Mouse (Mus musculus) CD4-positive, CD25-positive, alpha-beta regulatory T cell, adult 4 months (primary cell): ENCODE results near the gene Gm21981. TPM values are rescaled to one million over a fixed set of nuclear protein-coding genes. Genes with fewer than 3 reads are reported as not detected.
A peak's percentile ranks its signal among the peaks of the same experiment; 100 is the strongest.

Experiments
- ATAC-seq: one replicate; pipeline ENCODE4 v1.8.0; 2017
- polyA plus RNA-seq, 2 experiments: library from polyadenylated mRNA; unstranded; fragments of 100-300 nt; shearing (Covaris generic); gene quantifications; one replicate each; pipeline ENCODE4 v1.2.1; 2017

The Gm21981 gene
- not detected for polyA plus RNA-seq

DNA sequence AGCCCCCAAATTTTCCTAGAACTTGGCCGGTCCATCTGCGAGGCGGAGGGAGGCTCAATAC lies at the start of gene Gm21981:
Gene Gm21981 (minus strand): TSS at position 14 of the 61 bp plus-strand sequence.
- no peak for ATAC-seq

DNA sequence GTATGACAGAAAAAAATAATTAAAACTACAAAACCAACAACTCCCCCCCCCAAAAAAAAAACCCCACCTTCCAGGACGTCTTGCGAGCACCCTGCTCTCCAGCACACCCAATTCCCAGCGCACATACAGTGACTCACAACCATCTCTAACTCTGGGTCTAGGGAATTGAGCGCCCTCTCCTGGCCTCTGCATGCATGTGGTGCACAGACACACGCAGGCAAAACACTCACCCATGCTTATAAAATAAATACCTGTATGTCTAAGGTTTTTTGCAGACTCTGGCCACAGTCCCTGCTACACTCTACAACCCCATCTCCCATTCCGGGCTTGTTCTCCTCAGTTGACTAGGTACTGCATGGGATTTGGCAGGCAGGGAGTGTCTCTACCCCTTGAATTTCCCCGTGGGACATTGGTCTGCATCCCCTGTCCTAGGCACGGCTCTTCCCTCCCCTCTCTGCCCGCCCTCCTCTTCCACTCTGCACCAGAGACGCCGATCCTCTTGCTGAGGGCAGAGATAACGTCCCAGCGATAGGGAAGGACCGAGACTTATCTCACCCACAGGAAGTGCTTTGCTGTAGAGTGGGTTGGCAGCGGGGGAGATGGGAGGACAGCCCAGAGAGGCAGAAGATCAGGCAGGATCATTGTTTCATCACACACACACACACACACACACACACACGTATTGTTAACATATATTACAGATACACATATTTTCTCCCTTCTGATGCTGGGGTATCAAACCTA lies 48.9 kb upstream of the Gm21981 start:
- ATAC-seq = no peak

DNA sequence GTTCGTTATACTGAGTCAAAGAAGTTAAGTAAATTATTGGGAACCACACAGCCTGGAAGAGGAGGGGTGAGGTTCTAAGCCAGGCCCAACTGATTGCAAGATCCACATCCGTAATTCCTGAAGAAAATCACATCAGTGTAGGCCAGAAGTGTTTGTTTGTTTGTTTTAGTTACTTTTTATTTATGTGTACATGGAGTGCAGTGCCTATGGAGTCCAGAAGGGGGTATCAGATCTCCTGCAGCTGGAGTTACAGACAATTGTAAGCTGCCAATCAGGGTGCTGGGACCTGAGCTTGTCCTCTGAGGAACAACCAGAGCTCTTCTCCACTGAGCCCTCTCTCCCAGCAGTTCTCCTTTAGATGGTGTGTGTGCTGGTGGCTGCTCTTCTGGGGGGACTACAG lies 45.9 kb upstream of the Gm21981 start:
- no peak for ATAC-seq

DNA sequence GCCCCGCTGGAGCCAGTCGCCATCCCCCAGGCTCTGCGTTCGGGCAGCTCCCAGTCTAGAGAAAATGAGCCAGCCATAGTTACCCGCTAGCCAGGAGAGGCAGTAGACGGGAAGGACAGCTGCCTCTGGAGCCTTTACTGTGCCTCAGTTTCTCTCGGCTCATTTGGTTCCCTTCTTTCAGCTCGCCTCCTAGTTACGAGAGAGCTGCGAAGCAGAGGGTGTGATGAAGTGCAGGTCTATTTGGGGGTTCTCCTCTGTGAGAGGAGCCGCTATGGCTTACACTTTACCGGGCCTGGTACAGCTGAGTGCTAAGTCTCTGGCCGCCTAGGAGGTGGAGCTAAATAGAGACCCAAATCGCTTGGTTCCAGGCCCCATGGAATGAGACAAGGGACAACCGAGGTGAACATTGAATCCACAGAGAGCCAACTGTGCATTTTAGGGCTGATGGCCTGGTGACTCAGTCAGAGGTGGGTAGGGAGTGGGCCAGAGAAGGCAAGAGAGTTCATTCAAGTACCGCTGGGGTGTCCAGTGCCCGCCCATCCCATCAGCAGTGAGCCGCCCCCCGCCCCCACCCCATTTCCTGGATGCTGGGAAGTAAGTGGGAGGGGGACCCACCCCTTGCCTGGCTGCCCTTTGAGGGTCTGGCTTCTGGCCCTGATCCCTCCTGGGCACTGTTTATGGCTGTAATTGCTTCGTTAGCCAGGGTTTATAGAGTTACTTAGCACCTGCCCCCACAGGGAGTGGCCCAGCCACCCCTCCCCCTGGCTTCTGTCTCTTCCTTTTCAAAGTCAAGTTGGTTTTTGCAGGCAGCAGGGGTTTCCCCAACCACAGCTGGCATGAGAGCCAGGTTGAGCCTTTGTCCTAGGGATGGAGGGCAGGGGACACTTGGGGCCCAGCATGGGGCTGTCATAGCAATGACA lies 44.9 kb upstream of the Gm21981 start:
- ATAC-seq = peak; percentile 52

DNA sequence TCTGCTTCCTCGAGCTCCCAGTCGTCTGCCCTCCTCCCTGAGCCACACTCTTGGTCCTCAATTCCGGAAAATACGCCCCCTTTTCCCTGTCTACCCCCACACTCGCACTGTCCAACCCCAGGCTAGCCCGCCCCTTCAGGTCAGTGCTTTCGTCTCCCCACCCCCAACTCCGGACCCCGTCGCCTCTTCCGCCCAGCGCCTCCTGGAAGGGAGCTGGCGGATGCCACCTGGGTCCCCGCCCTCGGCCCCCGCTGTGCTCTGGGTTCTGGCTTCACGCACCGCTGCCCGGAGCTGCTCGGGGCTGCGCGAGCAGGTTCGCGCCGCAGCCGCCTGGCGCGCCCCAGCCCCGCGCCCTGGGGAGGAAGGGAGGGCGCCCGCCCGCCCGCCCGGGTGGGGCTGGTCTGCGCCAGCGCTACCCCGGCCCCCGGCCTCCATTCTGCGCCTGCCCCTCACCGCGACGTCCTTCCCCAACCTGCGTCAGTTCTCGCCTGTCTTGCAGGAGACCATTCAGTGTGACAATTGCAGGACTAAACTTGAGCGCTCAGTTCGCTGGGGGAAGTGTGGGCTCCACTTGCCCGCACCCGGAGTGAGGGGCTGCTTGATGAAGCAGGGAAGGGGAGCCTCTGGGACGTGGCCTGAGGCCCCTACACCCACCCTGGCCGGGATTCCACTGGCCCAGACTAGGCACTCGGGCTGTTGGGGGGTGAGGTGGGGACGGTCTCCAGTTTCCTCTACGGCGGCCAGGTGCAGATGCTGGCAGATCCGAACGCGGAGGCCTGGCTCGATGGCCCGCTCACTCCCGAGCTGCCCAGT lies 44.0 kb upstream of the Gm21981 start:
- ATAC-seq = peak; percentile 31

DNA sequence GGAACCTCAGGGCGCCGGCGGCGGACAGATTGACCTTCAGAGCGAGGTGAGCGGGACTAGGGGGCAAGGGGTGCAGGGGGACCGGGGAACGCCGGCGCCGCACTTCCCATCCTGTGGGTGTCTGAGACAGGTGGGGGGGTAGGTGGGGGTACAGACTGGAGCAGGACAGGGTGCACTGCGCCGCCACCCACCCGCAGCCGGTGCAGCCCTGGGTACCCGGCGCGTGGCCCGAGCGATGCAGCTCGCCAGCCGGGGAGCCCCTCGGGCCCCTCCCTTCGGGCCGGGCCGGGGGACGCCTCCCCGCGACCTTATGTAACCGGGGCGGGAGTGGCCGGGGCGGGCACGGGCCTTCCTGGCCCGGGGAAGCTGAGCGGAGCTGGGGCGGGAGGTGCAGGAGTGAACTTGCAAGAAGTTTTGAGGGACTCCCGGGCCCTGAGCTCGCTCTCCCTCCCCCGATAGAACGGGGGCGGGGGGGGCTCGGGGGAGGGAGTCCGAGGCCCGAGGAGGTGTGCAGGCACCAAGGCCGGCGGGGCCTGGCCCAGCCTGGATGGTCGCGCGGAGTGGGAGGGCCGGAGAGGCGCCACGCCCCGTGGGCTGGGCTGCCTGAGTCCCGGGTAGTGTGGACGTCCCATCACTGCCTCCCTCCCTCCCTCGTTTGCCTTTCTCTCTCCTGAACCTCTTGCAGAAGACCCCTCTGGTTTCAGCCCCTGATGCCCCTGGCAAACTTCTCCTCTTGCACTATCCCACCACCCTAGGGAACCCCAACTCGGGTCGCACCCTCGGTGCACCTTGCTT lies 43.2 kb upstream of the Gm21981 start:
- peak; percentile 15 for ATAC-seq

DNA sequence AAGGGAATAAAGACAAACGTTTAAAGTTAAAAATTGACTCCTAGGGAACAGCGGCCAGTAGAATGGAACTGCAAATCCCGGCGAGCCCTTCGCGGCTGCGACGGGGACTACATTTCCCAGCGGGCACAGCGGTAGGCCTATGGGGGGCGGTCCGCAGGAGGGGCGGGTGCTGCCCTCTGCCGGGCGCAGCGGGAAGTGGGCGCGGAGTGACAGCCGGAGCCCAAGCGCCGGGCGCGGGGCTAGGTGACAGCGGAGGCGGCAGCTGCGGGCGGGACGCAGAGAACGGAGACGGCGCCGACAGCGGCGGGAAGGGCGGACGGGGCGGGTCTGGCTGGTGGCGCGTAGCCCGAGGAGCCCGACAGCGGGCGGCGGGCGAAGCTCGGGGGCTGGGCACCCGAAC lies 42.6 kb upstream of the Gm21981 start, which contains the start of gene Tfeb:
Gene Tfeb (plus strand): TSS at position 175 of the 400 bp plus-strand sequence.
- peak; percentile 81 for ATAC-seq

DNA sequence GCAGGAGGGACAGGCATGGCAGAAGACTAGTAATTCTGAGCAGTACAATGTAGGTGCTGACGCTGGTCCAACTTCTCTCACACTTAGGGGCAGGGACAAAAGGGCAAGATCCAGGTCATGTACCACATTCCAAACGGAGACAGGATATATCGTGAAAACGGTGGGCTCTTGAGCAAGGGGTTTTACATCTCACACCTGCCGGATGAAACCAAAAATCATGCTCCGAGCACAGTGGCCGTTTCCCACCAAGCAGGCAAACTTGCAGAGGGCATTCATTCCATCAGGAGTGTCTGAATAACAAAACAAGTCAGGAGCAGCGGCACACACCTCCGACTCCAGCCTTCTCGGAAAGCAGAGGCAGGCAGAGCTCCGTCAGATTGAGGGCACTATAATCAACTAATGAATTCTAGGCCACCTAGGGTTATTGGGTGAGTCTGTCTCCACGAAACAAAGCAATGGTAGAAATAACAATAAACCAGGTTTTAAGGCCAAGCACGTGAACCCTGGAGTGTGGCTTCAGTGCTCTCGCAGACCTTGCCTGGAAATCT lies 41.4 kb upstream of the Gm21981 start:
- no peak for ATAC-seq

DNA sequence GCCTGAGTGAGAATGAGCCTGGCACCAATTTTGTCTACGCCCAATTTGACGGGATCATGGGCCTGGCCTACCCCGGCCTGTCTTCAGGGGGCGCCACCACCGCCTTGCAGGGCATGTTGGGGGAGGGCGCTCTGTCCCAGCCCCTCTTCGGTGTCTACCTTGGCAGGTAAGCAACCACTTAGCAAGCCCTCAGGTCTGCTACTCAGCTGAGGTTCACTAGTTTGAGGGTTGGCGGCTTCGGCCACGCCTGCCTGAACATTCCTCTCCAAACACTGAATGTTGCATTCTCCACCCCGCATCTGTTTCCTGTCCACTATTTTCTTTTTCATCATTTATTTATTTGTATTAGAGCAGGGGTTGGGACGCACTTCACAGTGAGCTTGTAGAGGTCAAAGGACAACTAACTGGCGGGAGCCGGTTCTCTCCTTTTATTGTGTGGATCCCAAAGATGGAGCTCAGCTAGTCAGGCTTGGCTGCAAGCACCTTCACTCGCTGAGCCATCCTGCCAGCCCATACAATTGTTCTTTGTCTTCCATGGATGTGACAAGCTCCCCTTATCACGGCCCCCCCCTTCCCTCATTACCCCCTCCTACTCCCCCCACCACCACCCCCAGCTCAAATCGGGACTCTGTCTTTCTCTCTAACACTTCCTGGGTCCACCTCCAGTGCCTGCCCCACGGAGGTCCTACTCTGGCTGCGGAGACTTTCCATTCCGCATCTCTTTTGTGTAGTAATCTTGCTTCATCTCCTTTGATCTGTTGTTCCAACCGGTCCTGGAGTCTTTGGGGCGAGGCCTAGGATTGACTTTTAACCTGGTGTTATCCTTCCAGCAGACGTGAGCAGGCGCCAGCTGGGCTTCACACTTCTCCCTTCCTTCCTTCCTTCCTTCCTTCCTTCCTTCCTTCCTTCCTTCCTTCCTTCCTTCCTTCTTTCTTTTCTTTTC lies 36.6 kb upstream of the Gm21981 start:
- ATAC-seq = no peak

DNA sequence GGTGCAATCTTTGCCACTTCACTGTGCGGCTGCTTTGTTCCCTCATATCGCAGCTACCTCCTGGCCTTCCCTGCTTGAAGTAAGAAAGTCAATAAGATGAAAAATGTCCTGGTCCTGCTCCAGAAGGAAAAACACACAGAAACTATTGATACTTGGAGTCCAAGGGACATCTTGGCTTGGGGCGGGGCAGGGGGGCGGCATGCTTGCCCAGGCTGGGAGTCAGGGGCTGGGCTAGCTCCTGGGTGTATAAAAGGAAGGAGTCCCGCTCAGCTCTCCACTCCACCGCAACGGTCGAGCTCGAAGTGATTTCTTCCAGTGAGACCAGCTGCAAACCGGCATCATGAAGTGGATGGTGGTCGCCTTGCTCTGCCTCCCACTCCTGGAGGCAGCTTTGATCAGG lies 32.3 kb upstream of the Gm21981 start, which contains the start of gene Pgc:
Gene Pgc (plus strand): TSS at position 277 of the 400 bp plus-strand sequence.
- ATAC-seq = no peak

DNA sequence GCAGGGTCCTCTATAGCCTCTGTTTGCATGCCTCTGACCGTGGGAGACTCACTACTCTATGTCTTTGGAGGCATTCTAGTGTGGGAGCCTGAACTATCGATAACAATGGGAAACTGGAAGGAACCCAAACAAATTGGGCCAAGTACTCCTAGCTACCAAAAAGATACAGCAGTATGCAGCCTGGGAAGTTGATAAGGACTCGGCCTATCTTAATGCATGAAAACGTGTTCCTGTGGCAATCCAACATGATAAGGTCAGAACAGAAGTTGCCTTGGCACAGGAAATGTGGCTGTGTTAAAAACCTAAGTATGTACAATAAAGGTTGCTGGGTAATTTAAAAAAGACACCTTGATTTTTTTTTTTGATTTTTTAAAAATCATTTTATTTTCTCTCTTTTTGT lies 26.9 kb upstream of the Gm21981 start:
- no peak for ATAC-seq

DNA sequence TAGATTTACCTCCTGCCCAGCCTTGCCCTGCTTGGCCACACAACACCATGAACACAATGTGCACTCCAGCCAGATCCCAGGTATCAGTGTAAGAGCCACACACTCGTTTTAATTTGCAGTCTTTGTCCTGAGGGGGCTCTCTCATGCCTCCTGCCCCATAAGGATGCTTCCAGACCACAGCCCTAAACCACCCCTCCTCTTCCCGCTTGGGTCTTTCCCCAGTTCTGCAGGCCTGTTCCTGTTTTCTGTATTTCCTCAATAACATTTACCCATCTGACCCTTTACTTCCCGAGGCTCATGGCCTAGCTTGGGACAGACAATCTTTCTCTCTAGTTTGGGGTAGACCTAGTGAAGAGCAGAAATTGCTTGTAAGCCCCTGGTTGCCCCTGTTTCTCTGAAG lies 20.8 kb upstream of the Gm21981 start:
- ATAC-seq = no peak

DNA sequence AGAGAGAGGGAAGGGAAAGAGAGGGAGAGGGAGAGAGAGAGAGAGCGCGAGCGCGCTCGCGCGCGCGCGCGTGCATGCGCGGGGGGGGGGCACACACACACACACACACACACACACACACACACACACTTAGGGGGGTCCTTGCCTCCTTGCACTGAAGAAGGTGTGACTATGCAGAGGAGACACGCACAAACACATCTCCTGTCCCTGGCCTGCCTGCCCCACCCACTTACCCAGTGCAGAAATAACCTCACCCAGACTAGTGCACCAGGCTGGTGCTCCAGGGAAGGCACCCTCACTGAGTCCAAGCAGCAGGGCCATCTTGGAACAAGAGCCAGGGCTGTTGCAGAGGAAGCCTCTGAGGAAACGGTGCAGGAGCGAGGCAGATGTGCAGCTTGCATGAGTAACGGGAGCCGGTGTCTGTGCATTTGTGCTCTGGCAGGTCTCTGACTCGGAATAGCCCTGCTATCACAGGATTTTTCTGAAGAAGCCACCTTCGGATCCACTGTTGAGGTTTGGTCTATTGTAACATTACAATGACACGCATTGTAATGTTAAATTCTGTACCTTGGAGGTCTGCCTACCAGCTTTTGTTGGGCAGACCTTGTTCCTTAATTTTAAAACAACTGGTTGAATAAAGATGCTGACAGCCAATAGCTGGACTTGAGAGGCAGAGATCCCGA lies 18.8 kb upstream of the Gm21981 start:
- ATAC-seq = no peak

DNA sequence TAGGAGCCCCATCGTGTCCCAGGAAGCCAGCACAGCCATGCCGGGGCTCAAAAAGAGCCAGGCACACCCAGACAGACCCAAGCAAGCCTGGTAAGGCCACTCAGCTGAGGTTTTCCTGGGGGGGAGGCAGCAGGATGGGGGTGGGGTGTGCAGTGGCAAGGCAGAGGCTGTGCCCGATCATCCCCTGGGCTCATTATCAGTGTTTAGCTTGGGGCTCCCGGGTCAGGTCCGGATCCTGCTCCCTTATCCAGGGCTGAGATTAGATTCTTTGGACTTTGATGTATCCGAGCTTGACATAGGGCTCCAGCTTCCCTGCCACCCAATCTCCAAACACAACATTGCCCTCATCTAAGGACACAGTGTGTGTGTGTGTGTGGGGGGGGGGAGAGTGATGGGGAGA lies 17.6 kb upstream of the Gm21981 start:
- ATAC-seq = no peak

DNA sequence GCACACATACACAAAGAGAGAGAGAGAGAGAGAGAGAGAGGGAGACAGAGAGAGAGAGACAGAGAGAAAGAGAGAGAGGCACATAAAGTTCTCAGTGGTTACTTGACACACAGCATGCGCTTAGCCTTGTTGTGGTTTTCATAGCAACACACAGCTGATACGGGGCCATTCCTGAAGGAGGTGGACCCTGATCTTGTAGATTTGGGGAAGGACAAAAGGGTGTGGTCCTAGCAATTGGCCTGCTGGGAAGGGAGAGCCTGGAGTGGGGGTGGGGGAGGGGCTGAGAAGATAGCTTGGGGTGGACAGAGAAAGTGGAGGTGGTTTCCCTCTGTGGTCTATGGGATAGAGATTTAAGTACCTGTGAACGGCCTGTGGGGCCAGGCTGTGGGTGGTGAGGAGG lies 15.8 kb upstream of the Gm21981 start:
- no peak for ATAC-seq

DNA sequence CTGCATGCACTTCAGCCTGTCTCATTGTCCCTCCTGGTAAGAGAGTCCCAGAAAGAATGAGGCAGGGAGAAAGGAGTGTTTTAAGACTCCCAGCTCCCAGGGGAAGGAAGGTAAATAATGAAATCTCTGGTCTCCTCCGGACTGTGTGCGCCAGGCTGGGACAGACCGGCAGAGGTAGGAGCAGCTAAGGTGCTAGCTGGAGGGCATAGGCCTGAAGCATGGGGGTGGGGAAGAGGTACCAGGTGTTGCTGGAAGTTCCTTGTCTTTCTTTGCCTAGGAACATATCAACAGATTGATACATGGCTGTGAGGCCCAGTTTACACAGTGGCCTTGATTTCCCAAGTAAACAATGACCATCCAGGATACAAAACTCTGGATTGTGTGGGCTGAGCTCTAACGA lies 14.7 kb upstream of the Gm21981 start:
- no peak for ATAC-seq

DNA sequence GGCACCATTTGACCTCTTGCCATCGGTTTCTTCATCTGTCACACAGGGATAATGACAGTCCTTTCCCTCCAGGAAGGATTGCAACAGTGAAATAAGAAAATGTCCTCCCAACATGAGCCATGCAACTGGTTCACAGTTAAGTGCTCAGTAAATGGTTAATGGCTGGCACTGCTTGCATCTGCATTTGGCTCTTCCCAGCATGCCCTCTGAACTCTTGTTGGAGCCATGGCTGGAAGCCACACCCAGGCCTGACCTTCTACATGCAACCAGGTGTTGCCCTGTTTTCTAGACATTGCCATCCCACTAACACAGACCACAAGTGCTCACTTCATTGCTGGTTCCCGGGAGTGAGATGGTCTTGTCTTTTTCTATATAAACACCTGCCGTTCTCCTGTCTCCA lies 13.7 kb upstream of the Gm21981 start:
- no peak for ATAC-seq

DNA sequence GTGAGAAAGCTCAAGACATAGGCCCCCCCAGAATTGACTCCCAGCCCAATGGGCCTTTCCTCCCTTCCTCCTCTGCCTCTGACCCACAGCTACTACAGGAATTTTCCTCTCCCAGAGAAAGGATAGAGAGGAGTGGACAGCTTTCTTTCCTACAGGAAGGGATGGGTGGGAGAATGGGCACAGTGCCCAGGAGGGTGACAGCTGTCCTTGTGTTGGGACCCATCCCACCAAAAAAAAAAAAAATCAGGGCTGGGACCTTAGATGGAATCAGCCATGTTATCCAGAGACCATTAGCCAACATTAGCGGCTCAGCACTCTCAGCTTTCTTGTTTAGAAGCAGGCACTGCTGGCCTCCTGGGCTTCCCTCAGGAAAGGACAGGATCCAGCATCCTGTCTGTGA lies 11.9 kb upstream of the Gm21981 start:
- ATAC-seq = no peak

DNA sequence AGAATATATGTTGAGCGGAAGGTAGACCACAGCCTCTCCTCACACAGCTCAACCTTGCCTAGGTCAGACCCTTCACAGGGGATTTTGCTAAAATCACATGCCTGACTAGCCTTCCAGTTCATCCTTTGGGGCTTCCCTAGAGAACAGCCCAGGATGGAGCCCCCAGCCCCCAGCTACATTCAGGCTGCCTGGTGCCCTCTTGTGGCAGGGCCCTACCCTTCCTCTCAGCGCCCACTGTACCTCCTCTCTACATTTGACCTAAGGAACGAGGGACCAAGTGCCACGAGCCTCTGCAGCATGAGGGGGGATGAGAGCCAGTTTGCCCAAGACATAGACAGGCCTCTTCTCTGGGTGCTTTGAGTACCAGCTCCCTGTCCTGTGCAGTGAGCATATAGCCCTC lies 10.4 kb upstream of the Gm21981 start:
- ATAC-seq = no peak

DNA sequence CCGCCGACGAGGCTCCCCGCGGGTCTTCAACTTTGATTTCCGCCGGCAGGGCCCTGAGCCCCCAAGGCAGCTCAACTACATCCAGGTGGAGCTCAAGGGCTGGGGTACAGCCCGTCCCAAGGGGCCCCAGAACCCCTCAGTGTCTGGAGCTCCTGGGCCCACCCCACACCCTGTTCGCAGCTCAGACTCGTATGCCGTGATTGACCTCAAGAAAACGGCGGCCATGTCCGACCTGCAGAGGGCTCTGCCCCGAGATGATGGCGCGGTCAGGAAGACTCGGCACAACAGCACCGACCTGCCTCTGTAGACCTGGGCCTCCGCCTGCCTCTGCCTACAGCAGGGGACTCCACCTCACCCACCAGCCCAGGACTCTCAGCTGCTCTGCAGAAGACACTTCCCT lies 9.3 kb upstream of the Gm21981 start:
- no peak for ATAC-seq
